Mouse (Mus musculus): ENCODE results near the gene Prpf18.

- TF ChIP-seq CTCF (IDR thresholded peaks at IDR 0.05; ENCODE audit: control insufficient read depth, insufficient read depth, low read length) (no peak), POLR2A (IDR thresholded peaks at IDR 0.05; ENCODE audit: borderline replicate concordance, control insufficient read depth, low read depth, low read length) (no peak)
Observed at GRCm38 (mm10) chr2:4591647-4592046, 60.3 kb downstream of the Prpf18 start.
